Mouse (Mus musculus) ovary, adult 10 weeks (tissue): ENCODE measurements around the gene Pdk2. TPM values are rescaled to one million over a fixed set of nuclear protein-coding genes. Genes with fewer than 3 reads are reported as not detected.

Source experiments
- polyA plus RNA-seq: library from polyadenylated mRNA; stranded (reverse); fragments of 350-450 nt; fragmentation: Illumina TruSeq; extraction: RNeasy Lipid Tissue Mini Kit (QIAGEN cat#74804); gene quantifications from one replicate; pipeline ENCODE4 v1.2.3, GENCODE M21; 2014

Pdk2 gene
- polyA plus RNA-seq, result 1.9 TPM

GRCm38 (mm10) chr11:95041139-95041609 is at the start of gene Pdk2:
Pdk2 (minus strand) TSS chr11:95041354.

GRCm38 (mm10) chr11:95076536-95077111 is 35.5 kb upstream of the Pdk2 start, which contains the start of gene Itga3:
Itga3 (minus strand) TSS chr11:95076801.

GRCm38 (mm10) chr11:95009629-95010014 is 31.5 kb downstream of the Pdk2 start, which contains the start of gene Samd14:
Samd14 (plus strand) TSS chr11:95009879.

GRCm38 (mm10) chr11:94990749-94991577 is 50.2 kb downstream of the Pdk2 start, which contains the start of gene Ppp1r9b:
Ppp1r9b (plus strand) TSS chr11:94991035.

Other genes starting within 250 kb of the Pdk2 start
- 54.4 TPM for gene Col1a1, start 105.1 kb downstream of the Pdk2 start, polyA plus RNA-seq
- gene Hils1, start 73.8 kb downstream of the Pdk2 start, polyA plus RNA-seq, result not detected
- gene Sgca, start 65.0 kb downstream of the Pdk2 start, polyA plus RNA-seq, result not detected
- 19.2 TPM for gene Ppp1r9b, start 50.3 kb downstream of the Pdk2 start, polyA plus RNA-seq
- not detected for gene Samd14, start 31.5 kb downstream of the Pdk2 start, polyA plus RNA-seq
- 0.68 TPM for gene Itga3, start 35.4 kb upstream of the Pdk2 start, polyA plus RNA-seq
- not detected for gene Dlx3, start 78.8 kb upstream of the Pdk2 start, polyA plus RNA-seq
- gene Dlx4, start 104.9 kb upstream of the Pdk2 start, polyA plus RNA-seq, result not detected
- gene Tac4, start 220.2 kb upstream of the Pdk2 start, polyA plus RNA-seq, result not detected